Mouse (Mus musculus) cerebellum, adult 2 months (tissue): Measurements from ENCODE around the gene 1700006A11Rik.

Experiments
- CTCF ChIP-seq: fragments of 200-500 bp; IDR thresholded peaks from 2 replicates; pipeline ENCODE4 v1.5.1; 2011; ENCODE audit warnings: low read depth, mild to moderate bottlenecking, control low read depth, low read length, moderate library complexity, borderline replicate concordance; ENCODE audit not compliant: insufficient read depth
- POLR2A ChIP-seq: fragments of 200-500 bp; IDR thresholded peaks from 2 replicates; pipeline ENCODE4 v1.6.1; 2011; ENCODE audit warnings: low read length, control low read depth, borderline replicate concordance; ENCODE audit not compliant: insufficient read depth

DNA sequence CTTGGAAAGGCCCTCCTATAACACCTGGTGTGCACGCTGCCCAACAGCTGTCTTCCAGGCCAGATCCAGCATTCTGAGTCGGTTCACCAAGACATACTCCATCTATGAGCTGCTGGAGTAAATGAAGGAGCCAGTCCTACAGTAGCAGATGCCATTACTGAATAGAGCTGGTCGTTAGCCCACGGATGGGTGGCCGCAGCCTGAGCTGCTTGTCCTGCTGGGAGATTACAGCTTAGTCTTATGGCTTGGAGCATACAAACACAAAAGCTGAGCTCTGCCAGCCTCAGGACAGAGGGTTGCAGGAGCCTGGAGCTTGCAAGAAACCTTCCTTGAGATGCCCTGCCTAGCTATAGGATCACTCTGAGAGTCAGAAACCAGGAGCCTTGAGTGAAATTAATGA is 33.6 kb downstream of the 1700006A11Rik start:
- TF ChIP-seq CTCF = no peak
- TF ChIP-seq POLR2A = no peak
